Mouse (Mus musculus) gastrocnemius, adult 8-10 months (tissue): ENCODE data around the gene Scn1a. TPM values are rescaled to one million over a fixed set of nuclear protein-coding genes. Genes with fewer than 3 reads are reported as not detected.

Experiments
- DNase-seq, 2 experiments: peaks; one replicate each; pipeline ENCODE4 v3.0.0; 2022; ENCODE audit warnings: low spot score in 2 of 2
- total RNA-seq, 4 experiments: library from RNA; stranded (reverse); gene quantifications; 2 replicates each; pipeline ENCODE4 v1.2.4; 2022

Gene Scn1a
- under 1 TPM in 3 of 4 experiments, not detected in 1; 0.07 to 0.13 (median 0.13) TPM for total RNA-seq

- DNase-seq: no peak
Measured at GRCm38 (mm10) chr2:66440711-66441110, at the start of gene Scn1a. TSS of gene Scn1a (minus strand) at chr2:66440840.

- DNase-seq: no peak
Measured at GRCm38 (mm10) chr2:66478395-66478794, 37.8 kb upstream of the Scn1a start.

- DNase-seq: no peak
Measured at GRCm38 (mm10) chr2:66473181-66473822, 32.7 kb upstream of the Scn1a start.

- DNase-seq: no peak
Measured at GRCm38 (mm10) chr2:66465484-66465883, 24.8 kb upstream of the Scn1a start.

GRCm38 (mm10) chr2:66464874-66465458, 24.3 kb upstream of the Scn1a start:
- DNase-seq: no peak

GRCm38 (mm10) chr2:66463916-66464315, 23.3 kb upstream of the Scn1a start:
- DNase-seq: no peak

- no peak for DNase-seq
Measured at GRCm38 (mm10) chr2:66462458-66462857, 21.8 kb upstream of the Scn1a start.

GRCm38 (mm10) chr2:66439764-66440471, 722 bp downstream of the Scn1a start:
- no peak for DNase-seq

GRCm38 (mm10) chr2:66436286-66436685, 4.4 kb downstream of the Scn1a start:
- no peak for DNase-seq

- DNase-seq: no peak
Measured at GRCm38 (mm10) chr2:66409740-66410290, 30.8 kb downstream of the Scn1a start.

- DNase-seq: no peak
Measured at GRCm38 (mm10) chr2:66408899-66409739, 31.5 kb downstream of the Scn1a start.

- no peak for DNase-seq
Measured at GRCm38 (mm10) chr2:66408456-66408855, 32.2 kb downstream of the Scn1a start.

GRCm38 (mm10) chr2:66392586-66392985, 48.1 kb downstream of the Scn1a start:
- DNase-seq: no peak

- no peak for DNase-seq
Measured at GRCm38 (mm10) chr2:66367957-66368356, 72.7 kb downstream of the Scn1a start.

GRCm38 (mm10) chr2:66350590-66350989, 90.0 kb downstream of the Scn1a start:
- no peak for DNase-seq

GRCm38 (mm10) chr2:66346622-66347021, 94.0 kb downstream of the Scn1a start:
- DNase-seq: no peak

- no peak for DNase-seq
Measured at GRCm38 (mm10) chr2:66346181-66346580, 94.5 kb downstream of the Scn1a start.

- no peak for DNase-seq
Measured at GRCm38 (mm10) chr2:66337406-66337805, 103.2 kb downstream of the Scn1a start.

GRCm38 (mm10) chr2:66336396-66336795, 104.2 kb downstream of the Scn1a start:
- DNase-seq: no peak

GRCm38 (mm10) chr2:66272551-66272950, 168.1 kb downstream of the Scn1a start:
- no peak for DNase-seq
